Mouse (Mus musculus) cerebellum, adult 11-12 months (tissue): ENCODE measurements around the gene Prkch.

Source experiments
- DNase-seq: peaks from one replicate; pipeline ENCODE4 v3.0.0; 2022

Gene Prkch

GRCm38 (mm10) chr12:73583813-73584609, 585 bp upstream of the Prkch start:
- no peak for DNase-seq

GRCm38 (mm10) chr12:73585241-73585801, 725 bp downstream of the Prkch start:
- DNase-seq, result no peak

- DNase-seq, result no peak
Measured at GRCm38 (mm10) chr12:73585850-73586249, 1.3 kb downstream of the Prkch start.

- no peak for DNase-seq
Measured at GRCm38 (mm10) chr12:73587262-73587661, 2.7 kb downstream of the Prkch start.

GRCm38 (mm10) chr12:73590627-73591276, 6.2 kb downstream of the Prkch start:
- no peak for DNase-seq

DNA sequence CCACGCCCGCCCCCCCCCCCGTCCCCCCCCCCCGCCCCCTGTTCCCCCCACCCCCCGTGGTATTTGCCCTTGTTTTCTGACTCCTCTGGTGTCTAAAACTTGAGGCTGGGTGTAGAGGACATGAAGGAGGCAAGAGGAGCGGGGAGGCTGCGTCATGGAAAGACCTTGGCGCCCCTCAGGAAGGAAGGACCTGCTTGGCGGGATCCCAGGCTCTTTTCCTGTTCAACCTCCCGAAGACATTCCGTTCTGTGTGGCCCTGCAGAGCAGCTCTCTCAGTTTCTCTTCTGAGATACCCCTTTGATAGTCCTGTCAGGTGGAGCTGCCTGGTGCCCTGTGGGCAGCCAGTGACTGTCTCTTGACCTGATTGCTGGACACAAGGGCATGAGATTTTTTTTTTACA, 7.0 kb downstream of the Prkch start:
- no peak for DNase-seq

DNA sequence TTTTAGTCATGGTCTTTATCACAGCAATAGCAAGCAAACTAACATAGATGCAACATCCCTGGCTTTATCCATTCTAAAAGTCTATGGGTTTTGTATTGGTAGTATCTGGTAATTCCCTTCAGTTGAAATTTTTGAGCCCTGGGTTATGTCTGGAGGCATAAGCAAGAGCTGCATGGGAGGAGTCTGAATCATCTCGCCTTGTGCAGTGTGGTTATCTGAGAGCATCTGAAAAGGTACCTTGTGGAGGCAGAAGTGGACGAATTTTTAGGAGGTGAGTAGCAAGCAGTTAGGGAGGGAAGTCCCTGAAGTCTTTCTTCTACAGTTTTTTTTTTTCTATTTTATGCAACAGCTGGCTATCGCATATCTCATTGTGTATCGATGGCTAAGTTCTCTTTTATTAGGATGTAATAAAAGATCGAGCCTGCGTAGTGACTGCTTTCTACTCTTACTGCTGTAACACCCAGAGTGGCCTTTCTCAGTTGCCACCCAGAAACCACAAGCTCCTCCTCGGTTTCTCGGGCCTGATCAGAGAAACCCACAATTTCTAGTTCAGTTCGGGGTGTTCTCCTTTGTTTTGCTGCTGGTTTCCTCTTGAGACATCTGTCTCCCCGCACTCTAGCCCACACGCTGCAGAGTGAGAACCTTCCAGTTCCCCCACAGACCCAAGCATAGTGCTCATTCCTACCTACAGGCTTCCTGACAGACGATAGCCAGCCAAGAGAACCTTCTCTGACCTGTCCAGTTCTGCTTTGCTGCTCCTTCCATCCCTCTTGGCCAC, 8.6 kb downstream of the Prkch start:
- no peak for DNase-seq

GRCm38 (mm10) chr12:73594177-73594745, 9.7 kb downstream of the Prkch start:
- no peak for DNase-seq

- DNase-seq, result no peak
Measured at GRCm38 (mm10) chr12:73595226-73595625, 10.6 kb downstream of the Prkch start.

- DNase-seq, result no peak
Measured at GRCm38 (mm10) chr12:73598241-73598640, 13.6 kb downstream of the Prkch start.

DNA sequence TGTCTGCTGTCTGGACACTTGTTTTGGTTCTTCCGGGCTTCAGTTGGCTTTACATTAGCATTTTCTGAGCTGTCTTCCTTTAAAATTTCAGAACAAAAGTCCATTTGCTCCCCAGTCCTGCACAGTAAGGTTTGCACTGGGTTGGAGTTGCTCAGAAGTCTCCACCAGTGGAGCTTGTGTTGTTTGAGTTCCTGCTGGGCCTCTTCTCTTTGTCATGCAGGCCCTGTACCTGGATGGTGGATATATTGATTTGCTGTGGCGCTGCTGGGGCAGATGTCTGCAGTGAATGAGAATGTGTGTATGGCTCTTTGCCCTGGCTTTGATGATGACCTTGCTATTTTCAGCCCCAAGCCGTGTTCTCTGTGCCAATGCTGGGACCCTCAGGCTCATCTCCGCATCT, 15.9 kb downstream of the Prkch start:
- no peak for DNase-seq

- DNase-seq, result no peak
Measured at GRCm38 (mm10) chr12:73602974-73603373, 18.4 kb downstream of the Prkch start.

DNA sequence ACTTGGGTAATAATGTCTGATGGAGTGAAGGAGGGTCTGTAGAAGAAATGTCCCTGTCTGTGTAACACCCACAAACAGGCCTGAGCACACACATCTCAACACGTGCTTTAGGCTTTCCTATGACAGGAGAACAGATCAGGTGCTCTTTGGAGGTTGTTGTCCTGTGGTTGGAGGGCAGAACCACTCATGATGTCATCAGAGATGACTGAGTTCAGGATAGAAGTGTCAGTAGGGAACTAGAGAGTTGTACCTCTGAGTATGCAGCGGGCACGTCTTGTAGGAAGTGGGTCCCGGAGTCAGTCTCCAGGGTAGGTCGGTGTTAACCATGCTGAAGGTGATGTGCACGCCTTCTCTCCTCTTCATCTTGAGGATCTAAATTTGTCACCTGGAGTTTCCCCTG, 19.1 kb downstream of the Prkch start:
- no peak for DNase-seq

DNA sequence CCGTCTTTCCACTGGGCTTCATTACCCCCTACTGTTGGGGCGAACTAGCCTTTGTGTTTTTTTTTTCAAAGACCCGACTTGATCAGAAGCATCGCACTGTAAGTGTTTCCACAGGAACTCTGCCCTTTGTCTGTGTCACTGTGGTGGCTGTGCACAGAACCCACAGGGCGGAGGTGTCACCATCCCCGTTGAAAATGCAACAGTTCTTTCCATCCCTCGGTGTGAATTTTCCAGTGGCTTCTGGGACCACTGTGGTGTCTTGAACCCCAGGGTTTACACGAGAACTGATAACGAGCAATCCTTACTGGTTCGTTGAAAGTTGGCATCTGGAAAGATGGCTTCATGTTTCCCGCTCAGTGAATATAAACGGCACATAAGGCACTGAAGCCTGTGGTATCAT, 20.2 kb downstream of the Prkch start:
- no peak for DNase-seq

- no peak for DNase-seq
Measured at GRCm38 (mm10) chr12:73605174-73605573, 20.6 kb downstream of the Prkch start.

DNA sequence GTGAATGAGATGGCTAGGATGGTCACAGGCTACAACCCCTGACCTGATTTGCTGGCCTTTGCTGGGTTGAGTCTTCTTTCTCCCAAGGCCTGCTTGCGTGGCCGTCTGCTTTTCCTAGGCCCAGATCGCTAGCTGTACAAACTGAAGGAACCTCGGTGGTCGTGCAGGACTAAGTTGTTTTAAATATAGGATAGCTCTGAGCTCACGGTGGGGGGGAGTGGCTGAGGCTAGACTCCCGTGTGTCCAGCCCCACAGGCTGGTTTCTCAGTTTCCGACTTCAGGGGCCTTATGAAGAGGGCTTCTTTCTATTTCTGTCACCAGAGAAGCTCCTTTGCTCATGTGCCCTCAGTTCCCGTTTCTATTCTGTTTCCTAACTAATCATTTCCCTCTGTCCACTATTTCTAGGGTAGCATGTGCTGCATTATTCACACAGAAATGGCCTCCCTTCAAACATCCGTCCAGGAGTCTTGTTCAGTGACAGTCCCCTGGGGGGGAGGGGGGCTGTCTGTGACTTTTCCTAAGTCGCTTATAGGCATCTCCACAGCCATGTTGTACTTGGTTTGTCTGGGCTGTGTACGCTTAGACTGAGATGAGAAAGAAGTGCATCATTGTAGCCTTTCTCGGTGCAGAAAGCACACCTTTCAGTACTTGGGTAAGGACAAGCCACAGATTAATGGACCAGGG, 22.9 kb downstream of the Prkch start:
- no peak for DNase-seq

DNA sequence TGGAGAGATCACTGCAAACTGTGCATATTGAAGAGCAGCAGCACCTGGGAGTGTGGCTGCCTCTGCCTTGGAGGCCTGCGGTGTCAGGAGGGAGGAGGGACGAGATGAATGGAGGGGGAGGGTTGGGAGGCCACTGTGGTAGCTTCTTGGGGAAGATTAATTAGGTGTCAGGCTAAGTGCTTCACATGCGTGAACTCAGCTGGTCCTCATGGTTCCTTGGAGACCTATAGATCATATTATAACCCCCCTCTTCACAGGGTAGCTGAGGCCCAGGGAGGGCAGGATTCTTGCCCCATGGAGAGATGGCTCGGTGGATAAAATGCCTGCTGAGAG, 23.4 kb downstream of the Prkch start:
- DNase-seq, result no peak

GRCm38 (mm10) chr12:73609262-73609661, 24.7 kb downstream of the Prkch start:
- DNase-seq, result no peak

DNA sequence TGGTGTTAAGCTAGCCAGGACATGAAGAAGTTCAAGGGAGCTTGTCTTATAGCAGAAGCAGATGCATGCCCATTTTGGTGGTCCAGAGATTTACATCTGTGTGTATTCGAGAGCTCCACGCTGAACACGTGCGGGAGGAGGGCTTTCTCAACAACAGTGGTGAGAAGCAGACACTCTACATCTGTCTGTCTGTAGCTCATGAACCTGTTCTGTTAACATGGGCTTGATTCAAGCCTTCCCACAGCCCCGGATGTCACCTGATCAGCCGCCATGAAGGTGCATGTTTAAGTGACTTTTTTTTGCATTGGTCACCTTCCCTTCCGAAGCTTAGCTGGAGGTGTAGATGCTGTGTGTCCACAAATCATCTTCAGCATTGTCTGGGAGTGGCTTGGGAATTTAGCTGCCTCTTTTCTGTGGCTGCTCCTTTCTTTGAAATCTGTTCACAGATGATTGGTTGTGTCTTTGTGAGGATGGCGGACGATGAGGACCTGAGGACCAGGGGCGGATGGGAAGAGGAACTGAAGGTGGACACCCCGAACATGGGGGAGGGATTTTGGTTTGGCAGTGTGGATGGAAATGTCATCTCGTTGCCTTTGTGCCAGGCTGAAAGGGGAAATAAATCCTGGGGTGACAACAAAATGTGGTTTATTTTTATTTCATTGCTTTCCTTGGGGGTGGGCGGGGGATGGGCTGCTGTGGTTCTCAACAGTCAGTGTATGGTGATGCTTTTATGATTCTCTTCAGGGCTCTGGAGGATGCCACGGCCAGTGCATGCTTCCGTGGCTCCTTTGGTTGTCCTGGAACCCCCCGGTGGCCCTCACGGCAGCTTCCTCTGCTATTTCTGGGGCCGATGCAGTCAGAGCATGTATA, 25.3 kb downstream of the Prkch start:
- no peak for DNase-seq

- no peak for DNase-seq
Measured at GRCm38 (mm10) chr12:73610831-73611370, 26.3 kb downstream of the Prkch start.

DNA sequence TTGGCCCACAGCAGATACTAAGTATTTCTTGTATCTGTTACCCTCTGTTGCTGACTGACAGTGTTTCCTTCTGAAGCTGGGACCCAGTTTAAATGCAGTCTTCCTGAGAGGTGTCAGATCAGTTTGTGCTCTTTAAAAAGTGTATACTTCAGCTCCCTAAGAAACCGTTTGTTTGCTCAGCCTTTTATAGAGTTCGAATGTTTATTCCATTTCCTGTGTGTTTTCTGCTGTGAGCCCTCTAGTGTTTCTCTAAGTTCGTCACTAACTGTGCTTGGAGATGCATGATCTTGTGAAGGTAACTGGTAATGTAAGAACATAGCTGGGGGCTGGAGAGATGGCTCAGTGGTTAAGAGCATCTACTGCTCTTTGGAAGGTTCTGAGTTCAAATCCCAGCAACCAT, 27.1 kb downstream of the Prkch start:
- DNase-seq, result no peak
